Mouse (Mus musculus) thymus, adult 2 months (tissue): ENCODE data around the gene Eif2s1.

ENCODE experiments used
- CTCF ChIP-seq: fragments of 200-500 bp; IDR thresholded peaks from 2 replicates; pipeline ENCODE4 v1.5.1; 2012; ENCODE audit warnings: mild to moderate bottlenecking, control low read depth, low read length, moderate library complexity, borderline replicate concordance; ENCODE audit not compliant: control insufficient read depth, poor library complexity, insufficient read depth; ENCODE audit errors: extremely low read depth
- POLR2A ChIP-seq: fragments of 200-500 bp; IDR thresholded peaks from 2 replicates; pipeline ENCODE4 v1.6.1; 2012; ENCODE audit warnings: mild to moderate bottlenecking, low read length, control low read depth, moderate library complexity; ENCODE audit not compliant: control insufficient read depth, poor library complexity, insufficient read depth; ENCODE audit errors: extremely low read depth

- TF ChIP-seq POLR2A: no peak
- TF ChIP-seq CTCF: no peak
These were observed 53.9 kb downstream of the Eif2s1 start for GRCm38 (mm10) chr12:78915561-78915960.
